Mouse (Mus musculus) gonadal fat pad, adult 2 months (tissue): Measurements from ENCODE around the gene Wdr25. TPM values are rescaled to one million over a fixed set of nuclear protein-coding genes. Genes with fewer than 3 reads are reported as not detected.

Experiments used
- DNase-seq: peaks from one replicate; pipeline ENCODE4 v3.0.0-alpha.2; 2012; ENCODE audit warnings: low read depth
- polyA plus RNA-seq: library from polyadenylated mRNA; depleted of rRNA; stranded (reverse); fragments of >200 nt; gene quantifications from 2 replicates; pipeline ENCODE4 v1.2.3, GENCODE M21; 2012

Gene Wdr25
- polyA plus RNA-seq, 1 experiment = 35.6 TPM

- no peak for DNase-seq
Observed at GRCm38 (mm10) chr12:108987448-108987847, 94.0 kb downstream of the Wdr25 start.

GRCm38 (mm10) chr12:108990425-108990824 lies 97.0 kb downstream of the Wdr25 start:
- DNase-seq = no peak

GRCm38 (mm10) chr12:108993046-108993445 lies 99.6 kb downstream of the Wdr25 start:
- no peak for DNase-seq

GRCm38 (mm10) chr12:108994436-108995031 lies 101.1 kb downstream of the Wdr25 start:
- DNase-seq = no peak

- no peak for DNase-seq
Observed at GRCm38 (mm10) chr12:108995976-108996636, 102.7 kb downstream of the Wdr25 start.

- DNase-seq = no peak
Observed at GRCm38 (mm10) chr12:108997249-108997648, 103.8 kb downstream of the Wdr25 start.

GRCm38 (mm10) chr12:109002978-109003377 lies 109.5 kb downstream of the Wdr25 start:
- no peak for DNase-seq

GRCm38 (mm10) chr12:109010070-109010649 lies 116.7 kb downstream of the Wdr25 start:
- no peak for DNase-seq

- DNase-seq = no peak
Observed at GRCm38 (mm10) chr12:109022181-109022691, 128.8 kb downstream of the Wdr25 start.

GRCm38 (mm10) chr12:109022966-109023365 lies 129.5 kb downstream of the Wdr25 start:
- no peak for DNase-seq

GRCm38 (mm10) chr12:109023780-109024179 lies 130.3 kb downstream of the Wdr25 start:
- DNase-seq = no peak

- DNase-seq = no peak
Observed at GRCm38 (mm10) chr12:109037026-109037425, 143.6 kb downstream of the Wdr25 start.

GRCm38 (mm10) chr12:109038179-109038819 lies 144.9 kb downstream of the Wdr25 start:
- DNase-seq = no peak

- no peak for DNase-seq
Observed at GRCm38 (mm10) chr12:109039311-109039710, 145.9 kb downstream of the Wdr25 start.

GRCm38 (mm10) chr12:109044497-109044896 lies 151.1 kb downstream of the Wdr25 start:
- no peak for DNase-seq

GRCm38 (mm10) chr12:109045581-109045980 lies 152.2 kb downstream of the Wdr25 start:
- DNase-seq = no peak

GRCm38 (mm10) chr12:109049949-109050348 lies 156.5 kb downstream of the Wdr25 start:
- no peak for DNase-seq

GRCm38 (mm10) chr12:109053020-109053806 lies 159.8 kb downstream of the Wdr25 start:
- DNase-seq = no peak

GRCm38 (mm10) chr12:109057736-109058135 lies 164.3 kb downstream of the Wdr25 start:
- DNase-seq = no peak

- no peak for DNase-seq
Observed at GRCm38 (mm10) chr12:109058660-109059059, 165.2 kb downstream of the Wdr25 start.

GRCm38 (mm10) chr12:109067561-109068135 lies 174.2 kb downstream of the Wdr25 start:
- DNase-seq = no peak
